Mouse (Mus musculus): Measurements from ENCODE around the gene Sept9. TPM values are rescaled to one million over a fixed set of nuclear protein-coding genes. Genes with fewer than 3 reads are reported as not detected.
"Not testable (repeated sequence)": the region's sequence is repeated elsewhere in the genome, so short reads cannot be mapped to it uniquely, and the experiment has no call there.

The Sept9 gene
- polyA plus RNA-seq, 1 experiment from 2014 or later, result 96.5 TPM

- H3K27ac ChIP-seq, result no peak overlapping the region
These were observed 135.7 kb downstream of the Sept9 start for GRCm38 (mm10) chr11:117335146-117335545.

DNA sequence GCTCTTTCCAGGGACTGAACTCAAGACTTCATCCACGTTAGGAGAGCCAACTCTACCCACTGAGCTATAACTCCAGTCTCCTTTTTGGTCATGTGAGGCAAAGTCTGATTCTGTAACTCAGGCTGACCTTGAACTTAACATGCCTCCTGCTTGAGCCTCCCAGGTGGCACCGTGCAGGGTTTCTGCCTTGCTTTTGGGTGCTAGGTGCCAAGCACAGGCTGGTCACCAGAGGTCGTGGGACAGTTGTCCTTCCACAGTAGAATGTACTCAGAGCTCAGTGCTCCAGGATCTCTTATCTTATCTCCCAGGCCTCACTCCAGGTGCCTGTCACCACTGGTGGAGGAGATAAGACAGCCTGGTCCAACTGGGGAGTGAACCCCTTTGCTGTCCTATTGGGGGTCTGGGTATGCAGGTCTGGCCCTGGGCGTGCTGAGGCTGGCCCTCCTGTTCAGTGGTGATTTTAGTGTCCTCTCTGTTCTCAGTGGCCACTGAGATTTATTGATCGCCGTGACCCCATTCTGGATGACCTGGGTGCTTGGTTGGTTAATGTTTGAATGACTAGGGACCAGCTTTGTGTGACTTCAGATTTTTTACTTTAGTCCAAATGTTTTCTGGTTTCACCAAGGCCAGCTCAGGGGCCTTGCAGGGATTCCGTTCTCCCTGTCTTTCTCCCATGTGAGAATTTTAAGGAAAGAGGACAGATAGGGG lies 136.8 kb downstream of the Sept9 start:
- 89% methylated on average over 7 of the region's 7 CpGs for WGBS
- peaks cover 58% of the 10 kb centered on the region for H3K4me1 ChIP-seq (replicated peaks; ENCODE audit: control insufficient read depth, insufficient read depth, low read length)

More at GRCm38 (mm10) chr11:117335146-117335545, 135.7 kb downstream of the Sept9 start:
- Histone ChIP-seq H3K27me3 (ENCODE audit: control insufficient read depth, insufficient read depth, low read length) (no peaks in the 10 kb centered on the region), H3K4me1 (replicated peaks; ENCODE audit: control insufficient read depth, insufficient read depth, low read length) (peaks cover 58% of the 10 kb centered on the region), H3K9ac (no peak overlapping the region), H3K36me3 (replicated peaks; ENCODE audit: control insufficient read depth, insufficient read depth) (no peaks in the 10 kb centered on the region), H3K9me3 (ENCODE audit: control insufficient read depth, low read length) (no peaks in the 10 kb centered on the region), H3K4me2 (replicated peaks) (peak overlapping the region; percentile 92), H3K4me3 (replicated peaks; ENCODE audit: low read length) (no peak overlapping the region)
- no peak for DNase-seq (ENCODE audit: low spot score)
- no peak for ATAC-seq (ENCODE audit: low FRiP score)
- WGBS, result 93% methylated on average over 2 of the region's 2 CpGs

GRCm38 (mm10) chr11:117337749-117338148 lies 138.3 kb downstream of the Sept9 start:
- WGBS, result 87% methylated on average over 9 of the region's 9 CpGs
- Histone ChIP-seq H3K27me3 (ENCODE audit: control insufficient read depth, insufficient read depth, low read length) (no peaks in the 10 kb centered on the region), H3K9me3 (ENCODE audit: control insufficient read depth, low read length) (no peaks in the 10 kb centered on the region), H3K4me2 (replicated peaks) (no peak overlapping the region), H3K27ac (no peak overlapping the region), H3K4me1 (replicated peaks; ENCODE audit: control insufficient read depth, insufficient read depth, low read length) (peaks cover 55% of the 10 kb centered on the region), H3K9ac (no peak overlapping the region), H3K4me3 (replicated peaks; ENCODE audit: low read length) (no peak overlapping the region), H3K36me3 (replicated peaks; ENCODE audit: control insufficient read depth, insufficient read depth) (no peaks in the 10 kb centered on the region)
- ATAC-seq (ENCODE audit: low FRiP score) (no peak), DNase-seq (ENCODE audit: low spot score) (no peak)

More for the DNA sequence above, 136.8 kb downstream of the Sept9 start:
- no peak overlapping the region for H3K27ac ChIP-seq
- no peaks in the 10 kb centered on the region for H3K9me3 ChIP-seq (ENCODE audit: control insufficient read depth, low read length)
- no peaks in the 10 kb centered on the region for H3K27me3 ChIP-seq (ENCODE audit: control insufficient read depth, insufficient read depth, low read length)
- ATAC-seq (ENCODE audit: low FRiP score) (no peak), DNase-seq (ENCODE audit: low spot score) (no peak)
- no peak overlapping the region for H3K4me3 ChIP-seq (replicated peaks; ENCODE audit: low read length)
- no peak overlapping the region for H3K4me2 ChIP-seq (replicated peaks)
- no peaks in the 10 kb centered on the region for H3K36me3 ChIP-seq (replicated peaks; ENCODE audit: control insufficient read depth, insufficient read depth)
- H3K9ac ChIP-seq, result no peak overlapping the region

DNA sequence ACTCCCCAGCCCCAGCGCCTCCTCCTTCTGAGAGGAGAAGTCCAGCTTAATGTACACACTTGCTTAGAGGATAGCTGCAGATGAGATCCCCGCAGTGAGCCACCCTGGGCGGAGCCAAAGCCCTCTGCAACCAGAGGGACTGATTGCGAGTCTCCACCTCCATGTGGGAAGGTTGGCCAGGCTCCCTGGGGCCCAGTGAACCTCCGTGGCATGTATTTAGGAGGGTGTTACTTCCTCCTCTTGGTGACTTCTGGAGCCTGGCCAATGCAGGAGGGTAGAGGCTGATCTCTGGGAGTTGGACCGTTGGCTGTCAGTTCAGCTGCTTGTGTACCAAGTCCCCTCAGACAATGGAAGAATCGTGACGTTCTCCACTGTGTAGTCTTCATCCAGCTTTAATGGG lies 139.0 kb downstream of the Sept9 start:
- H3K4me3 ChIP-seq (replicated peaks; ENCODE audit: low read length), result no peak overlapping the region
- peaks cover 51% of the 10 kb centered on the region for H3K4me1 ChIP-seq (replicated peaks; ENCODE audit: control insufficient read depth, insufficient read depth, low read length)
- no peaks in the 10 kb centered on the region for H3K9me3 ChIP-seq (ENCODE audit: control insufficient read depth, low read length)
- DNase-seq (ENCODE audit: low spot score), result no peak
- WGBS, result 58% methylated on average over 8 of the region's 8 CpGs
- ATAC-seq (ENCODE audit: low FRiP score), result no peak
- no peaks in the 10 kb centered on the region for H3K27me3 ChIP-seq (ENCODE audit: control insufficient read depth, insufficient read depth, low read length)
- 0 out of 2 replicates have a peak overlapping the region, but pooled peaks have one; percentile 47 for H3K27ac ChIP-seq
- H3K9ac ChIP-seq, result no peak overlapping the region
- H3K36me3 ChIP-seq (replicated peaks; ENCODE audit: control insufficient read depth, insufficient read depth), result no peaks in the 10 kb centered on the region
- no peak overlapping the region for H3K4me2 ChIP-seq (replicated peaks)

DNA sequence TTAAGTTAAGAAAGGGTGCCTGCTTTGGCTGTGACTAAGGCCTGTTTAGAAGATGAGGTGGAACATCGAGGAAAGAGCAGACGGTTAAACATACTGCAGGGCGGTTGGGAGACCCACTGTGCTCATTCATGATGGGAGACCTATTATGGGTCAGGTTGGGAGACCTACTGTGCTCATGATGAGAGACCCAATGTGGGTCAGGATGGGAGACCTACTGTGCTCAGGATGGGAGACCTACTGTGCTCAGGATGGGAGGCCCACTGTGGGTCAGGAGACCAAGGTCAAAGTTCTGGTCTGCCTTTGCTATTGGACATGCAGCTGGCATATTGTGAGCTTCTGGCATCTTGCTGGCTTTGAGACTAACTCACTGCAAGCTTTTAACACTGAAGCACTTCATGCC lies 139.6 kb downstream of the Sept9 start:
- H3K4me3 ChIP-seq (replicated peaks; ENCODE audit: low read length), result no peak overlapping the region
- 91% methylated on average over 3 of the region's 3 CpGs for WGBS
- H3K36me3 ChIP-seq (replicated peaks; ENCODE audit: control insufficient read depth, insufficient read depth), result no peaks in the 10 kb centered on the region
- no peak for ATAC-seq (ENCODE audit: low FRiP score)
- no peak overlapping the region for H3K27ac ChIP-seq
- no peak overlapping the region for H3K9ac ChIP-seq
- peaks cover 51% of the 10 kb centered on the region for H3K4me1 ChIP-seq (replicated peaks; ENCODE audit: control insufficient read depth, insufficient read depth, low read length)
- H3K4me2 ChIP-seq (replicated peaks), result no peak overlapping the region
- DNase-seq (ENCODE audit: low spot score), result no peak
- H3K9me3 ChIP-seq (ENCODE audit: control insufficient read depth, low read length), result no peaks in the 10 kb centered on the region
- no peaks in the 10 kb centered on the region for H3K27me3 ChIP-seq (ENCODE audit: control insufficient read depth, insufficient read depth, low read length)

GRCm38 (mm10) chr11:117341218-117341617 lies 141.8 kb downstream of the Sept9 start:
- Histone ChIP-seq H3K4me1 (replicated peaks; ENCODE audit: control insufficient read depth, insufficient read depth, low read length) (peaks cover 61% of the 10 kb centered on the region), H3K27me3 (ENCODE audit: control insufficient read depth, insufficient read depth, low read length) (no peaks in the 10 kb centered on the region), H3K4me2 (replicated peaks) (no peak overlapping the region), H3K9ac (no peak overlapping the region), H3K27ac (peak overlapping the region; percentile 73), H3K36me3 (replicated peaks; ENCODE audit: control insufficient read depth, insufficient read depth) (no peaks in the 10 kb centered on the region), H3K4me3 (replicated peaks; ENCODE audit: low read length) (no peak overlapping the region), H3K9me3 (ENCODE audit: control insufficient read depth, low read length) (no peaks in the 10 kb centered on the region)
- 13% methylated on average over 7 of the region's 7 CpGs for WGBS
- DNase-seq (ENCODE audit: low spot score), result no peak
- ATAC-seq (ENCODE audit: low FRiP score), result peak; percentile 49; the same call in 1 of the 2 replicates

DNA sequence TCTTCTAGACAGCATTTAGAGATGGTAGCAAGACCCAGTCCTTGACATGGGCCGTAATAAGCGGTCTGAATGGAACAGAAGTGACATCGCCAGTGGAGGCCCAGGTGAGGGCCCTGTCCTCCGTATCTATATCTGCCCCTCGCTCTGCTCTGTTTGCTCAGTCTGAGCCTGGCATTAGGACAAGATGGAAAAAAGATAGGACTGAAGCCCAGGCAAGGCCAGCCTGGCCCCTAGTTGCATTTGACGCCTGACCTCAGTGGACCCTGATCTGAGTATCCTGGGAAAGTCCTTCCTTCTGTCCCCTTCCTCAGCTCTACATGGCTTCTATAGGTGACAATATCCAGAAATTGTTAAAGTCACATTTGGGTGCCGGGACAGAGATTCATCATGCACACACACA lies 142.6 kb downstream of the Sept9 start:
- no peak overlapping the region for H3K4me3 ChIP-seq (replicated peaks; ENCODE audit: low read length)
- peaks cover 69% of the 10 kb centered on the region for H3K4me1 ChIP-seq (replicated peaks; ENCODE audit: control insufficient read depth, insufficient read depth, low read length)
- no peaks in the 10 kb centered on the region for H3K27me3 ChIP-seq (ENCODE audit: control insufficient read depth, insufficient read depth, low read length)
- H3K9me3 ChIP-seq (ENCODE audit: control insufficient read depth, low read length), result no peaks in the 10 kb centered on the region
- ATAC-seq (ENCODE audit: low FRiP score) (no peak), DNase-seq (ENCODE audit: low spot score) (no peak)
- 94% methylated on average over 7 of the region's 7 CpGs for WGBS
- H3K36me3 ChIP-seq (replicated peaks; ENCODE audit: control insufficient read depth, insufficient read depth), result no peaks in the 10 kb centered on the region
- no peak overlapping the region for H3K4me2 ChIP-seq (replicated peaks)
- H3K9ac ChIP-seq, result no peak overlapping the region
- peak overlapping the region; percentile 73; the same call in 1 of the 2 replicates for H3K27ac ChIP-seq

- H3K4me3 ChIP-seq (replicated peaks; ENCODE audit: low read length); H3K9me3 ChIP-seq (ENCODE audit: control insufficient read depth, low read length); H3K27ac ChIP-seq; H3K4me2 ChIP-seq (replicated peaks); DNase-seq (ENCODE audit: low spot score); H3K9ac ChIP-seq; H3K36me3 ChIP-seq (replicated peaks; ENCODE audit: control insufficient read depth, insufficient read depth); ATAC-seq (ENCODE audit: low FRiP score); H3K27me3 ChIP-seq (ENCODE audit: control insufficient read depth, insufficient read depth, low read length): not testable (repeated sequence)
- peaks cover 73% of the 10 kb centered on the region for H3K4me1 ChIP-seq (replicated peaks; ENCODE audit: control insufficient read depth, insufficient read depth, low read length)
- WGBS, result 96% methylated on average over 5 of the region's 6 CpGs
These were observed 143.0 kb downstream of the Sept9 start for GRCm38 (mm10) chr11:117342490-117342889.

GRCm38 (mm10) chr11:117343800-117344199 lies 144.3 kb downstream of the Sept9 start:
- Histone ChIP-seq H3K9me3 (ENCODE audit: control insufficient read depth, low read length) (no peaks in the 10 kb centered on the region), H3K4me1 (replicated peaks; ENCODE audit: control insufficient read depth, insufficient read depth, low read length) (peaks cover 81% of the 10 kb centered on the region), H3K27me3 (ENCODE audit: control insufficient read depth, insufficient read depth, low read length) (no peaks in the 10 kb centered on the region), H3K27ac (no peak overlapping the region), H3K4me3 (replicated peaks; ENCODE audit: low read length) (no peak overlapping the region), H3K36me3 (replicated peaks; ENCODE audit: control insufficient read depth, insufficient read depth) (no peaks in the 10 kb centered on the region), H3K9ac (no peak overlapping the region), H3K4me2 (replicated peaks) (no peak overlapping the region)
- ATAC-seq (ENCODE audit: low FRiP score) (no peak), DNase-seq (ENCODE audit: low spot score) (no peak)
- WGBS, result 86% methylated on average over 5 of the region's 5 CpGs

Measured in hindbrain, embryonic 14.5 days (tissue).